23 mouse cellular contexts compared by ENCODE assay signal in genomic region chr8:35053444-35053843, GRCm38 (mm10).
DNase-seq lines count a peak whose midpoint lies in the region; ATAC-seq lines count a peak whose summit lies in the region.
"Had no signal": no experiment of that assay in that cellular context is flagged by ENCODE, and none has a peak within 500 bp of the region (broad histone marks: within the 10 kb centered on the region; RNA-seq: fewer than 3 reads in every experiment).

No protein-coding gene starts in this region.

- H3K4me2 ChIP-seq in kidney, embryonic 14.5 days (replicated peaks; ENCODE audit: low read depth, low read length) = no peak overlapping the region
- H3K4me2 ChIP-seq: embryonic facial prominence, embryonic 13.5 days; embryonic facial prominence, embryonic 15.5 days; forebrain, embryonic 12.5 days had no signal

- H3K9me3 ChIP-seq in kidney, embryonic 14.5 days (ENCODE audit: control insufficient read depth, low read length) = no peaks in the 10 kb centered on the region
- H3K9me3 ChIP-seq: embryonic facial prominence, embryonic 13.5 days; embryonic facial prominence, embryonic 15.5 days; forebrain, embryonic 10.5 days; forebrain, embryonic 12.5 days had no signal

- 85% methylated on average over 4 of the region's 4 CpGs for WGBS in kidney, embryonic 14.5 days

- no peak overlapping the region for H3K4me3 ChIP-seq in kidney, embryonic 14.5 days (ENCODE audit: low read length)
- H3K4me3 ChIP-seq: embryonic facial prominence, embryonic 13.5 days; embryonic facial prominence, embryonic 15.5 days; erythroblast, embryonic 14.5 days; forebrain, embryonic 10.5 days; forebrain, embryonic 12.5 days had no signal

- no peak overlapping the region for H3K9ac ChIP-seq in kidney, embryonic 14.5 days (ENCODE audit: low read depth, low read length)
- H3K9ac ChIP-seq: embryonic facial prominence, embryonic 13.5 days; embryonic facial prominence, embryonic 15.5 days; forebrain, embryonic 12.5 days had no signal

- no peak overlapping the region for H3K27ac ChIP-seq in kidney, embryonic 14.5 days (ENCODE audit: low read depth, low read length)
- H3K27ac ChIP-seq: embryonic facial prominence, embryonic 13.5 days; embryonic facial prominence, embryonic 15.5 days; forebrain, embryonic 10.5 days; forebrain, embryonic 12.5 days had no signal

- no peaks in the 10 kb centered on the region for H3K4me1 ChIP-seq in kidney, embryonic 14.5 days (ENCODE audit: control insufficient read depth, insufficient read depth, low read length)
- H3K4me1 ChIP-seq: embryonic facial prominence, embryonic 13.5 days; embryonic facial prominence, embryonic 15.5 days; forebrain, embryonic 10.5 days; forebrain, embryonic 12.5 days had no signal

- peak; percentile 69 for DNase-seq in heart, adult 11 months
- DNase-seq in heart, postnatal 10 days = no peak
- DNase-seq in 416B (ENCODE audit: low read depth) = peak; percentile 16
- DNase-seq in left cerebral cortex, adult 8-10 months (ENCODE audit: low spot score in 2 of 2) = no peak
- DNase-seq: adrenal gland, adult 2 months; adrenal gland, postnatal 10 days; adrenal gland, postnatal 25 days; cerebellum, adult 11 months; cerebellum, adult 18-20 months; cerebellum, adult 8-10 months; cerebellum, adult 9-11 months; cerebellum, postnatal 14 days; cerebellum, postnatal 36 days had no signal

- H3K27me3 ChIP-seq in kidney, embryonic 14.5 days (ENCODE audit: control insufficient read depth, insufficient read depth, low read length) = no peaks in the 10 kb centered on the region
- H3K27me3 ChIP-seq: embryonic facial prominence, embryonic 13.5 days; embryonic facial prominence, embryonic 15.5 days; forebrain, embryonic 12.5 days had no signal

- intact Hi-C loops in heart, postnatal 10 days (cut with DNase I) = no loop called here

- H3K36me3 ChIP-seq in kidney, embryonic 14.5 days (ENCODE audit: control insufficient read depth, insufficient read depth, low read length) = no peaks in the 10 kb centered on the region
- H3K36me3 ChIP-seq: embryonic facial prominence, embryonic 13.5 days; embryonic facial prominence, embryonic 15.5 days; forebrain, embryonic 10.5 days; forebrain, embryonic 12.5 days had no signal

- ATAC-seq in granulocyte monocyte progenitor cell, adult 5-6 weeks (replicated peaks; ENCODE audit: poor library complexity, severe bottlenecking) = peak; percentile 97
- ATAC-seq in megakaryocyte progenitor cell, adult 5-6 weeks (replicated peaks; ENCODE audit: poor library complexity) = peak; percentile 81
- no peak for ATAC-seq in kidney, embryonic 14.5 days (ENCODE audit: low FRiP score, low TSS enrichment)
- ATAC-seq: forebrain, embryonic 14.5 days; forebrain, embryonic 16.5 days had no signal

Comparison
In these comparisons a context has a peak if more than half of its experiments do, and no peak if none do; other contexts are left out.
1. DNase-seq: peak in heart, adult 11 months (single experiment) and 416B (single experiment); none in heart, postnatal 10 days (0 of 2) and left cerebral cortex, adult 8-10 months (0 of 2).